Mouse (Mus musculus) urinary bladder, adult 18-20 months (tissue): ENCODE measurements around the gene Pfkfb4.

ENCODE experiments used
- DNase-seq, 2 experiments: peaks; one replicate each; pipeline ENCODE4 v3.0.0; 2022; ENCODE audit warnings: low spot score in 2 of 2, mixed read lengths in 2 of 2

The Pfkfb4 gene

DNA sequence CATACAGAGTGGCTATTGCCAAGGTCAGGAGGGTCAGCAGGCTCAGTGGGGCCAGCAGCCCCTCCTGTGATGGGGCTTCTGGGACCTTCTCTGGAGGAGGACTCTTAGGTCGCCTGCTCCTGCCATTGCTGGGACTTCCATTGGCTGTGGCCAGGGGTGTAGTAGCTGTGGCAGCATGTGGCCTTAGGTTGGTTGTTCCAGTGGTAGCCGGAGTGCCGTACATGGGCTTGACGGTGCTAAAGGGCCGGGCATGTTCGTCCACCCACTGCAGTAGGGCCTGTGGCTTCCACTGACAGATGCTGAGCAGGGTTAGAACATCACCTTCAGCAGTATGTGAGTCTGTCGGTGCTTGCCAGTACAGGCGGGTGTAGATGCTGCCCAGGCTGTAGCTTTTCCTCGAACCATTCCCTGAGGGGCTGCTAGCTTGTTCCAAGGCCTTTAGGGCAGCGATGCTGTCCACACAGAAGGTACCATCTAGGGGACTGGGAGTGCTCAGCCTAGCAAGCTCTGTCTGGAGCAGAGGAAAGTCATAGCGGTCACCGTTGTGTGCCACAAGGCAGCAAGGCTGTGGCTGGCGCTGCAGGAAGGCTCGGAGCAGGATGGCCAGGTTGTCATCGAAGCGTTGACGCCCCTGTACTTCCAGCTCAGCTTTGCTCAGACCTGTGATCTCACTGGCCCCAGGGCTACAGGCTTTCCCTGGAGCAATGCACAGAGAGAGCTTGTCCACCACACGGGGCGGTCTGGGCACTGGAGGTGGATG is 66.6 kb downstream of the Pfkfb4 start:
- no peak for DNase-seq

GRCm38 (mm10) chr9:109059136-109059903 is 67.7 kb downstream of the Pfkfb4 start, which contains the start of gene Trex1:
Trex1 (minus strand) TSS chr9:109059734.
- DNase-seq = peak; percentile 77 to 90

DNA sequence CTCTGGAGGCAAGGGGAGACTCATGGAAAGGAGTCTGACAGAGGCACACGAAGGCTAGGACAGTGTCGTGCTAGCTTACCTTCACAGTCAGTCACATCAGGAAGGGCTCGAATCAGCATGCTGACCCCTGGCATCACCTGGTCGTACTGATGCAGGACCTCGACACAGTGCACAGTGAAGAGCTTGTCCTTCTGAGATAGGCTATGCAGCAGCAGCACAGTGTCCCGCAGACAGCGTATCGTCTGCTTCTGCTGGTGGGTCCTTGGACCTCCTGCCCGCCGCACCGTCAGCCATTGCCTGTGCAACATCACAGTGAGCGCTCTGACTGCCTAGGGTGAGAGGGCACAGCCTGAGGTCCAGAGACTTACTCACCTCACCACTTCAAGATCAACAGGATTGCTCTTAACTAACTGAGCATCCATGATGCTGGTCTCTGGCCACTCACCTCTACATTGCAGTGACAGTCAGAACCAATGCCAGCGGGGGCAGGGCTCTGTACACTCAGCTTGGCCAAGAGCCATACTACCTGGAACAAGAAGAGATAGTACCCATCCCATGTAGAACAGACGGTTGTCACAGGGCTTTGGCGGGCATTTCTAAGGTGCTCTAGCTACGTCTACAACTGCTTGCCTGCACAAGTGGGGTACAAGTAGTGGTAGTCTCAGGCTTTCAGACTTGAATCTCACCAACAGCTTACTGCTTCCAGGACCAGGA is 68.8 kb downstream of the Pfkfb4 start:
- no peak for DNase-seq

GRCm38 (mm10) chr9:109060898-109061295 is 69.3 kb downstream of the Pfkfb4 start:
- DNase-seq = no peak

GRCm38 (mm10) chr9:109068095-109068735 is 76.6 kb downstream of the Pfkfb4 start:
- DNase-seq = no peak

GRCm38 (mm10) chr9:109073661-109074573 is 82.3 kb downstream of the Pfkfb4 start, which contains the start of gene Atrip:
Atrip (minus strand) TSS chr9:109074124.
- DNase-seq = peak; percentile 84 to 87

DNA sequence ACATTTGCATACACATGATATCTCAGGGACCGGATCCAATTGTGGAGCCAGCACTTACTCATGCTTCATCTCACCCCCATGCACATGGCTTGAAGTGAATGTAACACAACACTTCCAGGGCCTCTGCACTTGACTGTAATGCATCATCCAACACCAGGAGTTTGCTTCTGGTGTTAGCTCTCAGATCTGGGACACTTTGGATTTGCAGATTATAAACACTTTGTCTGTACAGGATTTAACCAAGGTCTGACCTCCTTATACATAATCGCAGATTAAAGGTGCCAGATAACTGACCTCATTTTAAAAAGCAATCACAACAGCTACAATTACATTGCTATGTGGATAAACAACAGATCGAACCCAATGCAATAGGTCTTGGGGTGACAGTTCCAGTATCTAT is 88.9 kb downstream of the Pfkfb4 start:
- DNase-seq = no peak

- no peak for DNase-seq
These were observed 90.2 kb downstream of the Pfkfb4 start for GRCm38 (mm10) chr9:109081749-109082123.
